Mouse (Mus musculus) ovary, postnatal 10 days (tissue): ENCODE measurements around the gene 2410015M20Rik.
"Not testable (repeated sequence)": the region's sequence is repeated elsewhere in the genome, so short reads cannot be mapped to it uniquely, and the experiment has no call there.

ENCODE experiments used
- DNase-seq: peaks from one replicate; pipeline ENCODE4 v3.0.0; 2022; ENCODE audit warnings: low spot score

The 2410015M20Rik gene

DNA sequence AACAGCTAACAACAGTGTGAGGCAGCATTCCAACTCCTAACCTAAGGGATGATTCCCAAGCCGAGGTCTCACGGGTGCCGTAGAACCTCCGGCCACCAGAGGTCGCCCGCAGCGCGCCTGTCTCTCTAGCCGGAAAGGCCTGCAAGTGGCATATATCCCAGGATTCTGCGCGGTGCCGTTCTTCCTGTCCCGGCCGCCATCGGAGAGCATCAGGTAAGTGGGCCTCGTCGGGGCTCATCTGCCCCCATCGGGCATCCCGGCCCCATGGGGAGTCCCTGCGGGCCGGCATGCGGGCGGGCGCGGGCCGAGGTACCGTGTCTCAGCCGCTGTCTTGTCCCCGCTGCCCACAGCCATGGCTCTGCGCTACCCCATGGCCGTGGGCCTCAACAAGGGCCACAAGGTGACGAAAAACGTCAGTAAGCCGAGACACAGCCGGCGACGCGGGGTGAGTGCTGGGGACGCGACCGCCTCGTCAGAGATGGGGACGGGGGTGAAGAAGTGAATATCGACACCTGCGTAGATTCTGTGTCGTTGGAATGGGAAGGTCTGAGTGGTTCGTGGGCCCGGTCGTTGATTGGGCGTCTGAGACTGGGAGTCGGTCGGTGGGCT, 3.8 kb upstream of the 2410015M20Rik start, which contains the start of gene Rpl36:
TSS of gene Rpl36 (plus strand) at position 181 of the 609 bp plus-strand sequence.
- peak; percentile 91 for DNase-seq

GRCm38 (mm10) chr17:56612565-56612939, 3.0 kb upstream of the 2410015M20Rik start:
- not testable (repeated sequence) for DNase-seq

- no peak for DNase-seq
Measured at GRCm38 (mm10) chr17:56611861-56612564, 2.4 kb upstream of the 2410015M20Rik start.

GRCm38 (mm10) chr17:56611323-56611722, 1.8 kb upstream of the 2410015M20Rik start:
- no peak for DNase-seq

- DNase-seq = no peak
Measured at GRCm38 (mm10) chr17:56608699-56609098, 872 bp downstream of the 2410015M20Rik start.

DNA sequence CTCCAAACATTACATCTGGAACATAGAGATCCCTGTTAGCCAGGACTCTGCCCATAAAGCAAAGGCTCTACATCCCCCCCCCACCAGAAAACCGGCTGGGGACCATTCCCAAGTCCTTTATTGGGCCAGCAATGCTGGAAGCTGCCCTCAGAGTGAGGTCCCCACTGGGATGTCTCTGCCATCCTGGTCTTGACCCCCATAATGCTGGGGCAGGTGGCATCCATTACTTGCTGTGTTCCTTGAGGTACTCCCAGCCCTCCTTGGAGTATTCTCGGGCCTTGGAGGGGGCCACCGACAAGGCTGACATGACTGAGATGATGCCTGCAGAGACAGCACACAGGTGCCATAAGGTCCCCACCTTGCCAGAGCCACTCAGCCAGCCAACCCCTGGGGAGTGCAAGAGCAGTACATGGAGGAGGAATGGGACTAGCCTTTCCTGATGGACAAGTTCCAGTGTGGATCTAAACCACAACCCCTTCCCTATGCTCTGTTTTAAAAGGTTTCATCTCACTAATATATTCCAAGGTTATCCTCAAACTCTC, 2.0 kb downstream of the 2410015M20Rik start:
- DNase-seq = no peak

GRCm38 (mm10) chr17:56605431-56605830, 4.1 kb downstream of the 2410015M20Rik start:
- no peak for DNase-seq

DNA sequence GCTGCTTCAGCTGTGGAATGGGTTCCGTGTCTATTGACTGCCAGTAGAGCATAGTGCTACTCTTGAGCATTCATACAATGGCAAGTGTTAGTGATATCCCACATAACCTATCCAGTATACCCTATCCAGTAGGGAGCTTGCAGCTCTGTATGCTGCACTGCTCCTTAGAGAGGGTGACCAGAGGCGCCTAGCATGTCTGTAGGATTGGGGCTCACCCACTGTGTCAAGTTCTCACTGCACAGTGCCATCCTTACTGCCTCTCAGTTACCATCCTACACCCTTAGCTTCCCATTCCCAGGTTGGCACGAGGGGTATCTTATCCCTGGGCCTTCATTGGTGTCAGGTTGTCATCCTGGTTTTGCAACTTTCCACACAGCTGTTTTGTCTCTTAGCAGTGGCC, 5.1 kb downstream of the 2410015M20Rik start:
- no peak for DNase-seq

DNA sequence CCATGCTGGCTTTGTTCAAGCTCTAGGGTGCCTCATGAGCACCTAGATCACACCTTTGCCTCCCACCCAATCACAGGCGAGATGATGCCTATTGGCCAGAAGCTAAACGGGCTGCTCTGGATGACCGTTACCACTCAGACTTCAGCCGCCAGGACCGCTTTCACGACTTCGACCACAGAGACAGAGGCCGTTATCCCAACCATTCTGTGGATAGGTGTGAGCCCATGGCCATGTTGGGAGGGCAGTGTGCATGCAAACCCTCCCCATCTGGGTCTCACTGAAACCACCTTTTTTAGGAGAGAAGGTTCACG, 5.5 kb downstream of the 2410015M20Rik start:
- DNase-seq = no peak

DNA sequence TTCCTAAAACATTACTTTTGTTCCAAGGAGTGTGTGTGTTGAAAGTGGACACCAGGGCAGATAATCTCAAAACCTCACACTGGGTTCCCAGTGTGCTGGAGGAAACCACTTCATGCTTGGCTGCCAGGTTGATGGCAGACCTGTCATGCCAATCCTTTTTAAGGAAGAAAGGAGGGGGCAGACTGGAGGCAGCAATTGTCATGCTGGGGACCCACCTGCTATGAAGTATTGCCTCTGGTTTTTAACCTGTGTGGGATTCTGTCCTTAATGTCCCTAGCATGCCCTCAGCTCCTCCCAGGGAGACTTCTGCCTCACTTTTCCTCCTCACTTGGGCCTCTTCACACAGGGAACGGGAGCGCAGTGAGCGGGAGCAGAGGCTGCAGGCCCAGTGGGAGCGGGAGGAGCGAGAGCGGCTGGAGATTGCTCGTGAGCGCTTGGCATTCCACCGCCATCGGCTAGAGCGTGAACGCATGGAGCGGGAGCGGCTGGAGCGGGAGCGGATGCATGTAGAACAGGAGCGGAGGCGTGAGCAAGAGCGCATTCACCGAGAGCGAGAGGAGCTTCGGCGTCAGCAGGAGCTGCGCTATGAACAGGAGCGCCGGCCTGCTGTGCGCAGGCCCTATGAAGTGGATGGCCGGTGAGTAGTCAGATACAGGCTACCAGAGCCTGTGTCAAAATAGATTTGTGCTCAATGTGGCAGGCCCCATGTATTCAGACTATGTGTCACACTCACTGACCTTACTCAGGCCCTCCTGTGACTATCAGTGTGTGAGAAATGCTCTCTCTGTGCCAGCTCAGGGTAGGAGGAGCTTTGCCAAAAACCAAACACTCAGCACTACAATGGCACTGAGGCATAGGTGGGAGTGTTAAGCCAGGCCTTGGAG, 6.1 kb downstream of the 2410015M20Rik start:
- no peak for DNase-seq

- DNase-seq = no peak
Measured at GRCm38 (mm10) chr17:56593527-56594271, 15.9 kb downstream of the 2410015M20Rik start.

DNA sequence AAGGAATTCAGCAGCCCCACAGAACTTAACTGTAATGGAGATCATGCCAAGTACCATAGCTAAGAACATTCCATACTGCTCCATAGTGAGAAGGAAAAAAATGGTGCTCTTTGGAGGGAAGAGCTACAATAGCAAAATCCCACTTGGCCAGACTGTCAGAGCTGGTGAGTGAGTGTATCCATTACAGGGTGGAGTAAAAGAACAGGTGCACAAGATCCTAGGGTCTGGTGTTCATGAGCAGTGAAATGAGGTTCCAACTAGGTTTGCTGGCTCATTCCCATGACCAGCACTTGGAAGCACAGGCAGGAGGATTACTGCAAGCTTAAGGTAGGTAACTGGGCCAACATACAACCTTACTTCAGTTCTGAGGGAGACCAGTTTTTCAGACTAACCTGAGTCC, 17.0 kb downstream of the 2410015M20Rik start:
- DNase-seq = no peak

DNA sequence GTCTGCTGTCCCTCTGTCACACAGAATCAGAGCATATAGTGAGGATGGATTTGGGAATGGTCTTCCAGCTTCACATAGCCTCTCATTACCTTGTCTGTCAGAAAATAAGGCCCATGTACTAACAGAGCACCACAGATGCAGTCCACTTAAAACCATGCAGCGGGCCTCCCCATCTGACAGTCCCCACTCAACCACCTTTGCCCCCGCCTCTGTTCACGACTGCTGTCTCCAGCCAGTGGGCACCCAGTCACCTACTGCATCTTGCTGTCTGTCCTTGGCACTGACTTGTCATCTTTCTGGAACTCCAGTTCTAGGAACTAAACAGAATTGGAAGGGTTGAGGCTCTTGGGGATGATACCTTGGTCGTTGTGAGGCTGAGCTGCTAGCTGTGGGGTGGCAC, 20.6 kb downstream of the 2410015M20Rik start:
- DNase-seq = no peak

DNA sequence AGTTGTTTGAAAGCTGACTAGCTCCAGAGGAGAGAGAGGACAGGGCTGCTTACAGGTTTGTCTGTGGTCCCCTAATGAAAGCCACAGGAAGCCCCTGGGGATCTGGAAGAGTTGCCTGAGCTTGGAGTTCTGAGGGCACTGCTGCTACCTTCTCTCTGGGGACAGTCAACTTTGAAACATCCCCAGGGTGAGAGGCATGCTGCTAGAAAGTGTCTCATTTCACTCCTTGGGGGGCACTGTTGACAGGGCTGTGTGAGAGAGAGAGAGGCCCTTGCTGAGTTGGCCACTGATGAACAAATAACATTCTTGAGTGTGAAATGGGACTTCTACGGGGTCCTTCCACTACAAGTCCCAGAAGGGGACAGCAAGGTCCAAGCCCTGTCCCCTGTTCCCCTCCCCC, 21.8 kb downstream of the 2410015M20Rik start:
- no peak for DNase-seq

GRCm38 (mm10) chr17:56585171-56585821, 24.3 kb downstream of the 2410015M20Rik start:
- DNase-seq = peak; percentile 40

DNA sequence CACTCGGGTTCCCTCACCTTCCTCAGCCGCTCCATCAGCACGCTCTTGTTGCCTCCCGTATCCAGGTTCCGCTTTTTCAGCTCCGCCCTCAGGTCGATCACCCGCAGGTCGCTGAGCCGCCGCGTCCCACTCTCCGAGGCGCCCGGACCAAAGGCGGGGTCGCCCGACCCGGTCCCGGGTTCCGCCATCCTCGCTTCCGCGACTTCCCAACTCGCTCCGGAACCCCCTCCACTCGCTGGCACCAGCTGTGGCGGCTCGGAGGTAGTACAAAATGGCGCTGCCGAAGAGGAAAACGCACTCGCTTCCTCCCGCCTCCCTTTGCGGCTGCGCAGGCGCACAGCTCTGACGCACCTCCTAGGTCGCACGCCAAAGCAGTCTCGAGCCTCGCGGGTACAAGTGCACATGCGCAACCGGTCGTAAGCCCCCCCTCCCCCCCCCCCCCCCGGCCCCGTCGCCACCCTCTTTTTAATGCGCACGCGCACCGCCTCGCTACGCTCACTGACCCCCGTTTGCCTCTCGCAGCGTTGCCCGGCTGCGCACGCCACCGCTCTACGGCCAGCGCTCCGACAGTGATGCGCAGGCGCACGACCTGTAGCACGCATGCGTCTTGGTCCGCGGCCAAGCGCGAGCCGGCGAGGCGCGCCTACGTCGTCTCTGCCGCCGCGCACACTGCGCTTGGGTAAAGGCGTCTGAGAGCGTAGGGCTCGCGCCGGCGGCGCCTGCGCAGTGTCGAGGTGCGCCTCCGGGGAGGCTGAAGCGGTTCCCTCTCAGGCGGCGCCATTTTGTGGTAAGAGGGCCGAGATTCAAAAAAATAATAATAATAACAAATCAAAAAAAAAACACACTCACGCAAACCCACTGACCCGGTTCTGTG, 25.1 kb downstream of the 2410015M20Rik start, which contains the start of the genes Safb2 and Safb:
TSS of gene Safb2 (minus strand) at position 329 of the 874 bp plus-strand sequence.
TSS of gene Safb (plus strand) at position 569 of the 874 bp plus-strand sequence.
- DNase-seq = peak; percentile 98

DNA sequence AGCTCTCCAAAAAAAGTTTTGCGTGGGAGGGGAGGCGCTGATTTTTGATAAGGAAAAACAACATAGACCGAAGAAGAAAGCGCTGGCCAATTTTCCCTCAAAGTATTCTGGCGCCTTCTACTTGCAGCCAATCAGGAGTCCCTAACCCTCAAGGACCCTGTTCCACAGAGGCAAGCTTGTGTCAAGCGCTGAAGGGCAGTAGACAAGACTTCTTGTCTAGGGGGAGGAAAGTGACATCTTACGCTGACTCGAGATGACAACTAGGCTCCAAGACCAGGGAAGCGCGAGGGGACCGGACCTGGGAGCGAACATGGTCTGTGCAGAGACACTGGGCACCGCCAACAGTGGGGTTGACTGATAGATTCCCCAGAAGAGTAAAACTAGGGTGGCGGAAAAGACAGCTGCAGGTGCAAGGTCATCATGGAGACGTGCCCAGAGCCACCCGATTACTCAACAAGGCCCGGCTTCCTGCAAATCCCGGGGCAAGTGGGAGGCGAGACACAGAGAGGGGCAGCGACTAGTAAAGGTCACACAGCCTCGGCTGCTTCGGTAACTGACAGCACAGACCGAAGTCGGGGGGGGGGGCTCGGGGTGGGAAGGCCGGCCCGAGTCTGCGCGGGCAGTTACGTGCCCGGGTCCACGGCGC, 25.8 kb downstream of the 2410015M20Rik start:
- DNase-seq = no peak

GRCm38 (mm10) chr17:56583071-56583470, 26.5 kb downstream of the 2410015M20Rik start:
- no peak for DNase-seq

- no peak for DNase-seq
Measured at GRCm38 (mm10) chr17:56572939-56573338, 36.6 kb downstream of the 2410015M20Rik start.

DNA sequence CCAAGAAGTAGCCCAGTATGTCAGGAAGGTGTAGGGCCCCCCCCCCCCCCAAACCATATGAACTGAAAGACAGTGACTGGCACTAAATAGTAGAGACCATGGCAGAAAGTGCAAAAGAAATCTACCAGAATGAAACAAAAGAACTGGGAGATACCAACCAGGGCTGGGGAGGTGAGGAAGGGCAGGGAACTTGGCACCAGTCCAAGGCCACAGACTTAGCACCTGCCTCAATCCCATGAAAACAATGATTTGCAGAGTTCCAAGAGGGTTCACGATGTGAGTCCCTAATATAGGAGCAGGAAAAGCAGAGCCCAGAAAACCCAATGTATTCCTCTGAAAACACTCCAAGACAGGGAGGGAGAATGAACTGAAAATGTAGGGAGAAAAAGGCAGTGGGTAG, 37.4 kb downstream of the 2410015M20Rik start:
- DNase-seq = no peak
